Mouse (Mus musculus) brain, embryonic 14.5 days (tissue): ENCODE measurements at regions not wholly inside any gene's neighbourhood (a gene's known extent, or its start where the extent isn't known, plus 50 kb on each side); places are given as distances from the start of the nearest gene placed in this dataset.
"Not testable (repeated sequence)": the region's sequence is repeated elsewhere in the genome, so short reads cannot be mapped to it uniquely, and the experiment has no call there.

Experiments
- CTCF ChIP-seq: fragments of 200-500 bp; IDR thresholded peaks from 2 replicates; pipeline ENCODE4 v1.5.1; 2012; ENCODE audit warnings: inconsistent platforms, mild to moderate bottlenecking, moderate library complexity, borderline replicate concordance; ENCODE audit not compliant: insufficient read depth, insufficient read length; ENCODE audit errors: extremely low read depth
- POLR2A ChIP-seq: fragments of 200-500 bp; IDR thresholded peaks from 2 replicates; pipeline ENCODE4 v1.6.1; 2012; ENCODE audit warnings: mild to moderate bottlenecking, inconsistent platforms, borderline replicate concordance; ENCODE audit not compliant: poor library complexity, insufficient read depth, insufficient read length, severe bottlenecking; ENCODE audit errors: extremely low read depth

DNA sequence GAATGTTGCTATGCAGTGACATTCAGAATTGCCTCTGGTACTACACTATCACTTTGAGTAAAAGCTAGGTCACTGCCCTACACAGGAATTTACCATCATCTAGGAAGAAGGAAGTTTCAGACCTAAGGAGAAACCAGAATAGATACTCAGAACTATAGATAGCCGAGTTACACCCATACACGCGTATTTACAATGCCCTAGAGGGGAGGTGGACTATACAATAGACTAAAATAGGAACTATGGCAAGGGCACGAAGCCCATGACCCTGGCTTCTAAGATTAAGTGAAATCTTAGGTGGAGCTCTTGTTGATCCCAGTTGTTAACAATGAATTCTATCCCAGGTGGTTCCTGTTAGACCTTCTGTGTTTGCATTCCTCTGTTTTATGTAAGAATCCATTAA is 529.1 kb upstream of the Foxg1 start:
- not testable (repeated sequence) for TF ChIP-seq CTCF, POLR2A
